19 mouse cellular contexts compared by ENCODE assay signal in the genomic region with DNA sequence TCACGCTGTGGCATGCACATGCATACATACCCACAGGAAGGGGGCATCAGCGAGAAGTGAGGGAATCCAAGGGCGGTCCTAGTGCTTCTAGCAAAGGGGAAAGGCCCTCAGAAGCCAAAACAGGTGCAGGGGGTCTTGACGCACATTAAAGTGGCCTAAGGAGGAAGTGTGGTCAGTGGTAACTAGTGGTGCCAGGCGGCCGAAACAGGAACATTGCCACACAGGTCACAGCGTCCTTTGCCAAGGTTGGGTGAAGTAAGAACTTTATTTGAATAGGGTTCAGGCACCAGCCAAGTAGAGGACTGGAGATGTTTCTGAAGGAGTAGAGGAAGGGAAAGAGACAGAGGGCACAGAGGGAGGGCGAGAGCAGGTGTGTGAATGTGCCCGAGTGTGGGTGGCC. TPM values are rescaled to one million over a fixed set of nuclear protein-coding genes. Genes with fewer than 3 reads are reported as not detected.
A peak's percentile ranks its signal among the peaks of the same experiment; 100 is the strongest.
DNase-seq lines count a peak whose midpoint lies in the region; ATAC-seq and TF ChIP-seq lines count a peak whose summit lies in the region.
"Had no signal": no experiment of that assay in that cellular context is flagged by ENCODE, and none has a peak within 500 bp of the region (broad histone marks: within the 10 kb centered on the region; RNA-seq: fewer than 3 reads in every experiment).

No protein-coding gene starts in this region.

- H3K4me3 ChIP-seq in midbrain, embryonic 11.5 days (ENCODE audit: low read depth, low read length): no peak overlapping the region
- H3K4me3 ChIP-seq in midbrain, embryonic 16.5 days (ENCODE audit: low read depth, low read length): no peak overlapping the region
- no peak overlapping the region for H3K4me3 ChIP-seq in left cerebral cortex, adult 2 months
- H3K4me3 ChIP-seq: forebrain, embryonic 12.5 days; heart, embryonic 13.5 days; hindbrain, embryonic 15.5 days; limb, embryonic 12.5 days had no signal

- no peaks in the 10 kb centered on the region for H3K27me3 ChIP-seq in midbrain, embryonic 11.5 days (ENCODE audit: control insufficient read depth, insufficient read depth, low read length)
- no peaks in the 10 kb centered on the region; the same call in 1 of the 2 replicates for H3K27me3 ChIP-seq in midbrain, embryonic 16.5 days (ENCODE audit: control insufficient read depth, insufficient read depth, low read depth, low read length)
- H3K27me3 ChIP-seq: forebrain, embryonic 12.5 days; heart, embryonic 13.5 days; hindbrain, embryonic 15.5 days; limb, embryonic 12.5 days had no signal

- no peak for TF ChIP-seq CTCF in left cerebral cortex, adult 2 months (IDR thresholded peaks at IDR 0.05)

- no peaks in the 10 kb centered on the region for H3K36me3 ChIP-seq in midbrain, embryonic 11.5 days (ENCODE audit: control insufficient read depth, insufficient read depth, low read length)
- no peaks in the 10 kb centered on the region for H3K36me3 ChIP-seq in midbrain, embryonic 16.5 days (ENCODE audit: control insufficient read depth, insufficient read depth, low read length)
- H3K36me3 ChIP-seq: forebrain, embryonic 12.5 days; heart, embryonic 13.5 days; hindbrain, embryonic 15.5 days; limb, embryonic 12.5 days had no signal

- WGBS in midbrain, embryonic 11.5 days: 83% methylated on average over 9 of the region's 9 CpGs
- WGBS in midbrain, embryonic 16.5 days: 86% methylated on average over 9 of the region's 9 CpGs

- DNase-seq in gastrocnemius, adult 18-20 months (ENCODE audit: low spot score): peak; percentile 69
- DNase-seq in gastrocnemius, postnatal 14 days: no peak
- DNase-seq in midbrain, embryonic 11.5 days (ENCODE audit: low spot score, missing footprints): peak; percentile 39
- DNase-seq in B cell, adult 2 months: peak; percentile 39 to 47
- no peak for DNase-seq in left cerebral cortex, adult 2 months (ENCODE audit: extremely low spot score in 1 of 2, low spot score in 2 of 2)
- no peak for DNase-seq in kidney, postnatal 36 days
- DNase-seq: adrenal gland, adult 8-10 months; cerebellum, adult 8-10 months; gastrocnemius, postnatal 36 days; heart, postnatal 36 days; midbrain, embryonic 14.5 days had no signal

- no peaks in the 10 kb centered on the region for H3K4me1 ChIP-seq in midbrain, embryonic 11.5 days (ENCODE audit: control insufficient read depth, insufficient read depth, low read length)
- H3K4me1 ChIP-seq in midbrain, embryonic 16.5 days (ENCODE audit: control insufficient read depth, insufficient read depth, low read length): no peaks in the 10 kb centered on the region
- H3K4me1 ChIP-seq: forebrain, embryonic 12.5 days; heart, embryonic 13.5 days; hindbrain, embryonic 15.5 days had no signal

- no peak overlapping the region for H3K27ac ChIP-seq in midbrain, embryonic 11.5 days (ENCODE audit: low read depth, low read length)
- H3K27ac ChIP-seq in midbrain, embryonic 16.5 days (ENCODE audit: low read length): no peak overlapping the region
- H3K27ac ChIP-seq in left cerebral cortex, adult 2 months: no peak overlapping the region
- H3K27ac ChIP-seq: forebrain, embryonic 12.5 days; heart, embryonic 13.5 days; hindbrain, embryonic 15.5 days; limb, embryonic 12.5 days; liver, embryonic 14.5 days; macrophage had no signal

- no peak for ATAC-seq in midbrain, embryonic 11.5 days (ENCODE audit: low FRiP score)
- no peak for ATAC-seq in midbrain, embryonic 16.5 days
- peak; percentile 94 for ATAC-seq in megakaryocyte, adult 5-6 weeks (ENCODE audit: poor library complexity, severe bottlenecking)

- H3K9me3 ChIP-seq in midbrain, embryonic 11.5 days (ENCODE audit: control insufficient read depth, low read length): no peaks in the 10 kb centered on the region
- no peaks in the 10 kb centered on the region for H3K9me3 ChIP-seq in midbrain, embryonic 16.5 days (replicated peaks; ENCODE audit: control insufficient read depth, low read length, poor library complexity, severe bottlenecking)
- H3K9me3 ChIP-seq: forebrain, embryonic 12.5 days; heart, embryonic 13.5 days; hindbrain, embryonic 15.5 days; limb, embryonic 12.5 days had no signal

- intact Hi-C loops in gastrocnemius, postnatal 14 days (cut with DNase I; ENCODE audit: low total_unique reads): no loop called here
- intact Hi-C loops in left cerebral cortex, adult 2 months (cut with DNase I): no loop called here

- H3K4me2 ChIP-seq in midbrain, embryonic 11.5 days: no peak overlapping the region
- no peak overlapping the region for H3K4me2 ChIP-seq in midbrain, embryonic 16.5 days (ENCODE audit: low read length)
- H3K4me2 ChIP-seq: forebrain, embryonic 12.5 days; heart, embryonic 13.5 days; hindbrain, embryonic 15.5 days; limb, embryonic 12.5 days had no signal

- H3K9ac ChIP-seq in midbrain, embryonic 11.5 days (ENCODE audit: low read length): no peak overlapping the region
- H3K9ac ChIP-seq in midbrain, embryonic 16.5 days (ENCODE audit: low read depth, low read length): no peak overlapping the region
- H3K9ac ChIP-seq: forebrain, embryonic 12.5 days; heart, embryonic 13.5 days; hindbrain, embryonic 15.5 days; limb, embryonic 12.5 days; liver, embryonic 14.5 days had no signal

RNA-seq across cellular contexts. Expression of gene Ankrd9, which starts 6.3 kb away (rescaled TPM):
- 100 to 1,000 TPM; 109 to 181 TPM for total RNA-seq in gastrocnemius, adult 18-20 months (2021)
- total RNA-seq in gastrocnemius, postnatal 14 days (2021): 100 to 1,000 TPM in 1 of 2 experiments, 10 to 100 TPM in 1; 87.2 to 221 TPM
- polyA plus RNA-seq in midbrain, embryonic 11.5 days (2014; fragmentation: Nextera tagmentation; extraction: Ambion mirVana): 9.9 and 11.8 TPM in 2 replicates
- polyA plus RNA-seq in midbrain, embryonic 16.5 days (2015; fragmentation: Nextera tagmentation; extraction: Ambion mirVana): 7.0 and 7.1 TPM in 2 replicates
- 1.6 and 2.8 TPM in 2 replicates for total RNA-seq in megakaryocyte, adult 5-6 weeks (2015)
- 3.0 and 3.3 TPM in 2 replicates for total RNA-seq in megakaryocyte, adult 5-6 weeks (2017)
- total RNA-seq in left cerebral cortex, adult 2 months (2021): 10 to 100 TPM; 18.8 to 21.4 TPM

RNA-seq across cellular contexts. Expression of gene Rcor1, which starts 54.0 kb away (rescaled TPM):
- 1 to 10 TPM; 6.1 to 8.1 TPM for total RNA-seq in gastrocnemius, adult 18-20 months (2021)
- total RNA-seq in gastrocnemius, postnatal 14 days (2021): 10 to 100 TPM; 11.5 to 12.7 TPM
- 10.4 and 12.1 TPM in 2 replicates for polyA plus RNA-seq in midbrain, embryonic 11.5 days (2014; fragmentation: Nextera tagmentation; extraction: Ambion mirVana)
- polyA plus RNA-seq in midbrain, embryonic 16.5 days (2015; fragmentation: Nextera tagmentation; extraction: Ambion mirVana): 4.4 and 5.3 TPM in 2 replicates
- 30.6 and 33.5 TPM in 2 replicates for total RNA-seq in megakaryocyte, adult 5-6 weeks (2015)
- 22.8 and 29.4 TPM in 2 replicates for total RNA-seq in megakaryocyte, adult 5-6 weeks (2017)
- 10 to 100 TPM; 16.2 to 19.8 TPM for total RNA-seq in left cerebral cortex, adult 2 months (2021)

Comparison
In these comparisons a context has a peak if more than half of its experiments do, and no peak if none do; other contexts are left out.
1. DNase-seq: peak in gastrocnemius, adult 18-20 months (single experiment), midbrain, embryonic 11.5 days (single experiment) and B cell, adult 2 months (2 of 2); none in gastrocnemius, postnatal 14 days (single experiment), left cerebral cortex, adult 2 months (0 of 2) and kidney, postnatal 36 days (0 of 2).
2. RNA of gene Ankrd9, which starts 6.3 kb away (total RNA-seq): 87.2 to 221 TPM in gastrocnemius, postnatal 14 days, 109 to 181 TPM in gastrocnemius, adult 18-20 months and 18.8 to 21.4 TPM in left cerebral cortex, adult 2 months; 1.6 to 3.3 TPM in megakaryocyte, adult 5-6 weeks; every median in the first group is over 4 times any median in the second.